ENCODE assay signal across 8 mouse cellular contexts in genomic region chr6:87334361-87335090, GRCm38 (mm10). TPM values are rescaled to one million over a fixed set of nuclear protein-coding genes. Genes with fewer than 3 reads are reported as not detected.
DNase-seq lines count a peak whose midpoint lies in the region; ATAC-seq and TF ChIP-seq lines count a peak whose summit lies in the region.

No protein-coding gene starts in this region.

- no peaks in the 10 kb centered on the region for H3K36me3 ChIP-seq in forebrain, embryonic 14.5 days (ENCODE audit: control insufficient read depth, insufficient read depth, low read length)
- no peaks in the 10 kb centered on the region for H3K36me3 ChIP-seq in hindbrain, embryonic 14.5 days (replicated peaks; ENCODE audit: control insufficient read depth, insufficient read depth)
- H3K36me3 ChIP-seq in limb, embryonic 14.5 days (ENCODE audit: control insufficient read depth, insufficient read depth, low read length), result no peaks in the 10 kb centered on the region

- TF ChIP-seq POLR2A in limb, embryonic 14.5 days (IDR thresholded peaks at IDR 0.05; ENCODE audit: borderline replicate concordance, extremely low read depth, insufficient read depth, insufficient read length), result peak; percentile 36; the same call in 1 of the 2 replicates

- peak overlapping the region; percentile 92 for H3K4me2 ChIP-seq in forebrain, embryonic 14.5 days (ENCODE audit: low read length)
- peak overlapping the region; percentile 80 for H3K4me2 ChIP-seq in hindbrain, embryonic 14.5 days (replicated peaks)
- H3K4me2 ChIP-seq in limb, embryonic 14.5 days (replicated peaks; ENCODE audit: low read depth, low read length, severe bottlenecking), result peak overlapping the region; percentile 75

- peak overlapping the region; percentile 90 for H3K27ac ChIP-seq in layer of hippocampus, adult 2 months
- H3K27ac ChIP-seq in forebrain, embryonic 14.5 days (ENCODE audit: low read depth, low read length), result no peak overlapping the region
- no peak overlapping the region for H3K27ac ChIP-seq in hindbrain, embryonic 14.5 days
- peak overlapping the region; percentile 97 for H3K27ac ChIP-seq in limb, embryonic 14.5 days (replicated peaks; ENCODE audit: low read depth, low read length)

- WGBS in forebrain, embryonic 14.5 days, result 5% methylated on average over 11 of the region's 11 CpGs
- WGBS in hindbrain, embryonic 14.5 days, result 9% methylated on average over 11 of the region's 11 CpGs
- WGBS in limb, embryonic 14.5 days, result 3% methylated on average over 11 of the region's 11 CpGs

- H3K27me3 ChIP-seq in forebrain, embryonic 14.5 days (replicated peaks; ENCODE audit: control insufficient read depth, insufficient read depth, low read length), result no peaks in the 10 kb centered on the region
- H3K27me3 ChIP-seq in hindbrain, embryonic 14.5 days (ENCODE audit: control insufficient read depth, insufficient read depth, low read length), result no peaks in the 10 kb centered on the region
- H3K27me3 ChIP-seq in limb, embryonic 14.5 days (ENCODE audit: control insufficient read depth, insufficient read depth, low read length), result no peaks in the 10 kb centered on the region

- peak in 1 of 2 experiments; percentile 32 for DNase-seq in layer of hippocampus, adult 2 months (ENCODE audit: low spot score in 2 of 2)
- DNase-seq in layer of hippocampus, postnatal 36 days, result no peak
- peak; percentile 83 for DNase-seq in forebrain, embryonic 14.5 days (ENCODE audit: low spot score)
- peak; percentile 71 for DNase-seq in hindbrain, embryonic 14.5 days (ENCODE audit: low spot score)
- DNase-seq in limb, embryonic 14.5 days (ENCODE audit: low spot score), result peak; percentile 80
- DNase-seq in neural tube, embryonic 10.5 days (ENCODE audit: extremely low spot score, low spot score), result peak; percentile 52
- DNase-seq in T-cell, adult 2 months (ENCODE audit: low spot score), result no peak

- H3K9ac ChIP-seq in forebrain, embryonic 14.5 days (ENCODE audit: low read length), result peak overlapping the region; percentile 84
- peak overlapping the region; percentile 73 for H3K9ac ChIP-seq in hindbrain, embryonic 14.5 days
- peak overlapping the region; percentile 98 for H3K9ac ChIP-seq in limb, embryonic 14.5 days (ENCODE audit: low read depth, low read length, severe bottlenecking)

- peak; percentile 61 for TF ChIP-seq CTCF in layer of hippocampus, adult 2 months (conservative IDR thresholded peaks at IDR 0.05)

- H3K4me3 ChIP-seq in layer of hippocampus, adult 2 months, result peak overlapping the region; percentile 63
- H3K4me3 ChIP-seq in forebrain, embryonic 14.5 days (ENCODE audit: low read depth, low read length), result peak overlapping the region; percentile 64
- peak overlapping the region; percentile 57 for H3K4me3 ChIP-seq in hindbrain, embryonic 14.5 days (replicated peaks; ENCODE audit: low read length)
- peak overlapping the region; percentile 88 for H3K4me3 ChIP-seq in limb, embryonic 14.5 days (replicated peaks; ENCODE audit: low read length)

- peak; percentile 45; the same call in 1 of the 2 replicates for ATAC-seq in forebrain, embryonic 14.5 days
- no peak for ATAC-seq in hindbrain, embryonic 14.5 days (ENCODE audit: low FRiP score)
- peak; percentile 60 for ATAC-seq in limb, embryonic 14.5 days (ENCODE audit: low FRiP score, low read depth)
- no peak for ATAC-seq in activated CD4-positive, CD25-positive, alpha-beta regulatory T cell, adult 4 months

- H3K4me1 ChIP-seq in forebrain, embryonic 14.5 days (ENCODE audit: control insufficient read depth, insufficient read depth, low read length), result peaks cover 15% of the 10 kb centered on the region
- H3K4me1 ChIP-seq in hindbrain, embryonic 14.5 days (replicated peaks; ENCODE audit: control insufficient read depth, insufficient read depth, low read length), result peaks cover 16% of the 10 kb centered on the region
- H3K4me1 ChIP-seq in limb, embryonic 14.5 days (ENCODE audit: control insufficient read depth, insufficient read depth, low read length), result peaks cover 25% of the 10 kb centered on the region

- no peaks in the 10 kb centered on the region for H3K9me3 ChIP-seq in forebrain, embryonic 14.5 days (replicated peaks; ENCODE audit: control insufficient read depth, low read length)
- no peaks in the 10 kb centered on the region for H3K9me3 ChIP-seq in hindbrain, embryonic 14.5 days (ENCODE audit: control insufficient read depth, low read length)
- H3K9me3 ChIP-seq in limb, embryonic 14.5 days (ENCODE audit: control insufficient read depth, low read length), result no peaks in the 10 kb centered on the region

RNA-seq across cellular contexts. Expression of gene Antxr1, which starts 1.1 kb away (rescaled TPM):
- total RNA-seq in layer of hippocampus, adult 2 months (2021), result 10 to 100 TPM in 1 of 2 experiments, 1 to 10 TPM in 1; 9.7 to 10.7 TPM
- total RNA-seq in layer of hippocampus, postnatal 36 days (2021), result 10 to 100 TPM in 1 of 2 experiments, 1 to 10 TPM in 1; 9.0 to 10.2 TPM
- polyA plus RNA-seq in forebrain, embryonic 14.5 days (2014; fragmentation: Nextera tagmentation; extraction: Ambion mirVana), result 1.9 and 2.3 TPM in 2 replicates
- 4.7 and 5.5 TPM in 2 replicates for polyA plus RNA-seq in hindbrain, embryonic 14.5 days (2014; fragmentation: Nextera tagmentation; extraction: Ambion mirVana)
- polyA plus RNA-seq in limb, embryonic 14.5 days (2012; rRNA removed), result 70.3 and 75.7 TPM in 2 replicates
- 33.8 and 39.2 TPM in 2 replicates for polyA plus RNA-seq in limb, embryonic 14.5 days (2014; fragmentation: Nextera tagmentation; extraction: Ambion mirVana)
- under 1 TPM in 1 of 2 experiments, not detected in 1; 0.37 TPM for polyA plus RNA-seq in activated CD4-positive, CD25-positive, alpha-beta regulatory T cell, adult 4 months (2017; shearing (Covaris generic))

RNA-seq across cellular contexts. Expression of gene Gkn1, which starts 16.2 kb away (rescaled TPM):
- total RNA-seq in layer of hippocampus, adult 2 months (2021), result not detected
- total RNA-seq in layer of hippocampus, postnatal 36 days (2021), result not detected
- polyA plus RNA-seq in forebrain, embryonic 14.5 days (2014; fragmentation: Nextera tagmentation; extraction: Ambion mirVana), result not detected in 2 replicates
- not detected in 2 replicates for polyA plus RNA-seq in hindbrain, embryonic 14.5 days (2014; fragmentation: Nextera tagmentation; extraction: Ambion mirVana)
- 0.15 TPM in 1 of 2 replicates, not detected in the other for polyA plus RNA-seq in limb, embryonic 14.5 days (2012; rRNA removed)
- polyA plus RNA-seq in limb, embryonic 14.5 days (2014; fragmentation: Nextera tagmentation; extraction: Ambion mirVana), result not detected in 2 replicates
- not detected for polyA plus RNA-seq in activated CD4-positive, CD25-positive, alpha-beta regulatory T cell, adult 4 months (2017; shearing (Covaris generic))

RNA-seq across cellular contexts. Expression of gene Gkn2, which starts 38.6 kb away (rescaled TPM):
- total RNA-seq in layer of hippocampus, adult 2 months (2021), result not detected
- not detected for total RNA-seq in layer of hippocampus, postnatal 36 days (2021)
- polyA plus RNA-seq in forebrain, embryonic 14.5 days (2014; fragmentation: Nextera tagmentation; extraction: Ambion mirVana), result not detected in 2 replicates
- not detected in 2 replicates for polyA plus RNA-seq in hindbrain, embryonic 14.5 days (2014; fragmentation: Nextera tagmentation; extraction: Ambion mirVana)
- 0.09 and 0.35 TPM in 2 replicates for polyA plus RNA-seq in limb, embryonic 14.5 days (2012; rRNA removed)
- polyA plus RNA-seq in limb, embryonic 14.5 days (2014; fragmentation: Nextera tagmentation; extraction: Ambion mirVana), result not detected in 2 replicates
- polyA plus RNA-seq in activated CD4-positive, CD25-positive, alpha-beta regulatory T cell, adult 4 months (2017; shearing (Covaris generic)), result not detected

RNA-seq across cellular contexts. Expression of gene Gkn3, which starts 54.2 kb away (rescaled TPM):
- 1 to 10 TPM; 2.0 to 3.6 TPM for total RNA-seq in layer of hippocampus, adult 2 months (2021)
- 1 to 10 TPM; 1.1 to 3.5 TPM for total RNA-seq in layer of hippocampus, postnatal 36 days (2021)
- 0.42 and 0.45 TPM in 2 replicates for polyA plus RNA-seq in forebrain, embryonic 14.5 days (2014; fragmentation: Nextera tagmentation; extraction: Ambion mirVana)
- polyA plus RNA-seq in hindbrain, embryonic 14.5 days (2014; fragmentation: Nextera tagmentation; extraction: Ambion mirVana), result 0.25 and 0.39 TPM in 2 replicates
- polyA plus RNA-seq in limb, embryonic 14.5 days (2012; rRNA removed), result 3.0 TPM in 2 replicates
- polyA plus RNA-seq in limb, embryonic 14.5 days (2014; fragmentation: Nextera tagmentation; extraction: Ambion mirVana), result 0.32 and 1.6 TPM in 2 replicates
- polyA plus RNA-seq in activated CD4-positive, CD25-positive, alpha-beta regulatory T cell, adult 4 months (2017; shearing (Covaris generic)), result not detected

Comparison
In these comparisons a context has a peak if more than half of its experiments do, and no peak if none do; other contexts are left out.
1. DNase-seq: peak in forebrain, embryonic 14.5 days (single experiment), hindbrain, embryonic 14.5 days (single experiment), limb, embryonic 14.5 days (single experiment) and neural tube, embryonic 10.5 days (single experiment); none in layer of hippocampus, postnatal 36 days (0 of 2) and T-cell, adult 2 months (single experiment).
2. H3K27ac ChIP-seq: peak in layer of hippocampus, adult 2 months (single experiment) and limb, embryonic 14.5 days (single experiment); none in forebrain, embryonic 14.5 days (single experiment) and hindbrain, embryonic 14.5 days (single experiment).
3. ATAC-seq: peak in forebrain, embryonic 14.5 days (single experiment) and limb, embryonic 14.5 days (single experiment); none in hindbrain, embryonic 14.5 days (single experiment) and activated CD4-positive, CD25-positive, alpha-beta regulatory T cell, adult 4 months (single experiment).
4. Peak in every context shown above with its lines, with median percentiles within 50 percentile points of each other: H3K4me3 ChIP-seq, H3K4me2 ChIP-seq and H3K9ac ChIP-seq.